Mouse (Mus musculus): ENCODE results near the gene Scgb1a1. TPM values are rescaled to one million over a fixed set of nuclear protein-coding genes. Genes with fewer than 3 reads are reported as not detected.
"Not testable (repeated sequence)": the region's sequence is repeated elsewhere in the genome, so short reads cannot be mapped to it uniquely, and the experiment has no call there.

Scgb1a1 gene
- not detected in 2 replicates for polyA plus RNA-seq (2015; fragmentation: Nextera tagmentation; extraction: Ambion mirVana)

GRCm38 (mm10) chr19:9087821-9088220 lies at the start of gene Scgb1a1:
Scgb1a1 (minus strand) TSS chr19:9087958.
- ATAC-seq, result no peak
- 85% methylated on average over 4 of the region's 4 CpGs for WGBS

GRCm38 (mm10) chr19:9137159-9137558 lies 49.4 kb upstream of the Scgb1a1 start:
- Histone ChIP-seq H3K9me3 (ENCODE audit: control insufficient read depth, low read length) (no peaks in the 10 kb centered on the region), H3K9ac (ENCODE audit: low read depth, low read length) (no peak overlapping the region), H3K27me3 (replicated peaks; ENCODE audit: control insufficient read depth, insufficient read depth, low read length) (no peaks in the 10 kb centered on the region), H3K4me3 (ENCODE audit: low read length) (no peak overlapping the region), H3K36me3 (ENCODE audit: control insufficient read depth, insufficient read depth, low read length) (no peaks in the 10 kb centered on the region), H3K4me2 (ENCODE audit: low read depth, low read length) (no peak overlapping the region), H3K27ac (ENCODE audit: low read length) (no peak overlapping the region), H3K4me1 (ENCODE audit: control insufficient read depth, insufficient read depth, low read length) (peaks cover 8% of the 10 kb centered on the region)
- no peak for ATAC-seq
- 84% methylated on average over 1 of the region's 1 CpGs for WGBS

More at GRCm38 (mm10) chr19:9087821-9088220, at the start of gene Scgb1a1:
- no peak within 1 kb of the TSS for H3K4me3 ChIP-seq (ENCODE audit: low read length)
- no peaks in the 10 kb centered on the region for H3K27me3 ChIP-seq (replicated peaks; ENCODE audit: control insufficient read depth, insufficient read depth, low read length)
- no peaks in the 10 kb centered on the region for H3K36me3 ChIP-seq (ENCODE audit: control insufficient read depth, insufficient read depth, low read length)
- H3K9ac ChIP-seq (ENCODE audit: low read depth, low read length), result no peak within 1 kb of the TSS
- no peak within 1 kb of the TSS for H3K4me2 ChIP-seq (ENCODE audit: low read depth, low read length)
- no peak within 1 kb of the TSS for H3K27ac ChIP-seq (ENCODE audit: low read length)
- H3K4me1 ChIP-seq (ENCODE audit: control insufficient read depth, insufficient read depth, low read length), result no peaks in the 10 kb centered on the region
- H3K9me3 ChIP-seq (ENCODE audit: control insufficient read depth, low read length), result no peaks in the 10 kb centered on the region

GRCm38 (mm10) chr19:9135512-9136331 lies 48.0 kb upstream of the Scgb1a1 start, which contains the start of gene Asrgl1:
Asrgl1 (minus strand) TSS chr19:9135636.
- peak within 1 kb of the TSS; percentile 72 for H3K9ac ChIP-seq (ENCODE audit: low read depth, low read length)
- peak; percentile 97 for ATAC-seq
- peak within 1 kb of the TSS; percentile 99 for H3K4me2 ChIP-seq (ENCODE audit: low read depth, low read length)
- no peaks in the 10 kb centered on the region for H3K36me3 ChIP-seq (ENCODE audit: control insufficient read depth, insufficient read depth, low read length)
- 12% methylated on average over 31 of the region's 31 CpGs for WGBS
- H3K9me3 ChIP-seq (ENCODE audit: control insufficient read depth, low read length), result no peaks in the 10 kb centered on the region
- H3K27me3 ChIP-seq (replicated peaks; ENCODE audit: control insufficient read depth, insufficient read depth, low read length), result no peaks in the 10 kb centered on the region
- H3K27ac ChIP-seq (ENCODE audit: low read length), result no peak within 1 kb of the TSS
- H3K4me3 ChIP-seq (ENCODE audit: low read length), result peak within 1 kb of the TSS; percentile 72
- H3K4me1 ChIP-seq (ENCODE audit: control insufficient read depth, insufficient read depth, low read length), result peaks cover 8% of the 10 kb centered on the region

GRCm38 (mm10) chr19:9134746-9135511 lies 47.2 kb upstream of the Scgb1a1 start:
- WGBS, result 1% methylated on average over 35 of the region's 37 CpGs
- peak overlapping the region; percentile 72 for H3K9ac ChIP-seq (ENCODE audit: low read depth, low read length)
- H3K27me3 ChIP-seq (replicated peaks; ENCODE audit: control insufficient read depth, insufficient read depth, low read length), result no peaks in the 10 kb centered on the region
- no peaks in the 10 kb centered on the region for H3K9me3 ChIP-seq (ENCODE audit: control insufficient read depth, low read length)
- peak; percentile 74 for ATAC-seq
- peak overlapping the region; percentile 72 for H3K4me3 ChIP-seq (ENCODE audit: low read length)
- H3K4me1 ChIP-seq (ENCODE audit: control insufficient read depth, insufficient read depth, low read length), result peaks cover 8% of the 10 kb centered on the region
- no peaks in the 10 kb centered on the region for H3K36me3 ChIP-seq (ENCODE audit: control insufficient read depth, insufficient read depth, low read length)
- peak overlapping the region; percentile 99 for H3K4me2 ChIP-seq (ENCODE audit: low read depth, low read length)
- no peak overlapping the region for H3K27ac ChIP-seq (ENCODE audit: low read length)

- no peak overlapping the region for H3K27ac ChIP-seq (ENCODE audit: low read length)
- H3K4me1 ChIP-seq (ENCODE audit: control insufficient read depth, insufficient read depth, low read length), result peaks cover 5% of the 10 kb centered on the region
- no peaks in the 10 kb centered on the region for H3K27me3 ChIP-seq (replicated peaks; ENCODE audit: control insufficient read depth, insufficient read depth, low read length)
- ATAC-seq, result no peak
- H3K9ac ChIP-seq (ENCODE audit: low read depth, low read length), result no peak overlapping the region
- no peak overlapping the region for H3K4me3 ChIP-seq (ENCODE audit: low read length)
- no peak overlapping the region for H3K4me2 ChIP-seq (ENCODE audit: low read depth, low read length)
- no peaks in the 10 kb centered on the region; the same call in 1 of the 2 replicates for H3K36me3 ChIP-seq (ENCODE audit: control insufficient read depth, insufficient read depth, low read length)
- H3K9me3 ChIP-seq (ENCODE audit: control insufficient read depth, low read length), result no peaks in the 10 kb centered on the region
- 41% methylated on average over 1 of the region's 1 CpGs for WGBS
Observed at GRCm38 (mm10) chr19:9129996-9130395, 42.2 kb upstream of the Scgb1a1 start.

- no peaks in the 10 kb centered on the region for H3K4me1 ChIP-seq (ENCODE audit: control insufficient read depth, insufficient read depth, low read length)
- H3K27me3 ChIP-seq (replicated peaks; ENCODE audit: control insufficient read depth, insufficient read depth, low read length), result no peaks in the 10 kb centered on the region
- no peaks in the 10 kb centered on the region; the same call in 1 of the 2 replicates for H3K36me3 ChIP-seq (ENCODE audit: control insufficient read depth, insufficient read depth, low read length)
- no peak overlapping the region for H3K9ac ChIP-seq (ENCODE audit: low read depth, low read length)
- no peak for ATAC-seq
- no peak overlapping the region for H3K4me2 ChIP-seq (ENCODE audit: low read depth, low read length)
- H3K9me3 ChIP-seq (ENCODE audit: control insufficient read depth, low read length), result no peaks in the 10 kb centered on the region
- no peak overlapping the region for H3K4me3 ChIP-seq (ENCODE audit: low read length)
- H3K27ac ChIP-seq (ENCODE audit: low read length), result no peak overlapping the region
- 91% methylated on average over 4 of the region's 4 CpGs for WGBS
Observed at GRCm38 (mm10) chr19:9128499-9129194, 40.9 kb upstream of the Scgb1a1 start.

- not testable (repeated sequence) for H3K9me3 ChIP-seq (ENCODE audit: control insufficient read depth, low read length); H3K36me3 ChIP-seq (ENCODE audit: control insufficient read depth, insufficient read depth, low read length); H3K9ac ChIP-seq (ENCODE audit: low read depth, low read length); H3K27me3 ChIP-seq (replicated peaks; ENCODE audit: control insufficient read depth, insufficient read depth, low read length); H3K27ac ChIP-seq (ENCODE audit: low read length); H3K4me1 ChIP-seq (ENCODE audit: control insufficient read depth, insufficient read depth, low read length); ATAC-seq; H3K4me2 ChIP-seq (ENCODE audit: low read depth, low read length); H3K4me3 ChIP-seq (ENCODE audit: low read length)
- WGBS, result 93% methylated on average over 2 of the region's 2 CpGs
Observed at GRCm38 (mm10) chr19:9123986-9124385, 36.2 kb upstream of the Scgb1a1 start.

GRCm38 (mm10) chr19:9122390-9122789 lies 34.6 kb upstream of the Scgb1a1 start:
- no peaks in the 10 kb centered on the region for H3K4me1 ChIP-seq (ENCODE audit: control insufficient read depth, insufficient read depth, low read length)
- H3K9me3 ChIP-seq (ENCODE audit: control insufficient read depth, low read length), result no peaks in the 10 kb centered on the region
- no peak overlapping the region for H3K4me3 ChIP-seq (ENCODE audit: low read length)
- no peaks in the 10 kb centered on the region for H3K27me3 ChIP-seq (replicated peaks; ENCODE audit: control insufficient read depth, insufficient read depth, low read length)
- H3K27ac ChIP-seq (ENCODE audit: low read length), result no peak overlapping the region
- ATAC-seq, result no peak
- 88% methylated on average over 1 of the region's 1 CpGs for WGBS
- H3K9ac ChIP-seq (ENCODE audit: low read depth, low read length), result no peak overlapping the region
- H3K4me2 ChIP-seq (ENCODE audit: low read depth, low read length), result no peak overlapping the region
- H3K36me3 ChIP-seq (ENCODE audit: control insufficient read depth, insufficient read depth, low read length), result no peaks in the 10 kb centered on the region
